Mouse (Mus musculus): ENCODE results near the gene Hsd17b13. TPM values are rescaled to one million over a fixed set of nuclear protein-coding genes. Genes with fewer than 3 reads are reported as not detected.
"Not testable (repeated sequence)": the region's sequence is repeated elsewhere in the genome, so short reads cannot be mapped to it uniquely, and the experiment has no call there.

Hsd17b13 gene
- total RNA-seq, 2 experiments from 2014 or later = not detected

GRCm38 (mm10) chr5:103980705-103981560 is 3.7 kb upstream of the Hsd17b13 start:
- no peak for DNase-seq (ENCODE audit: low spot score in 2 of 2)

DNA sequence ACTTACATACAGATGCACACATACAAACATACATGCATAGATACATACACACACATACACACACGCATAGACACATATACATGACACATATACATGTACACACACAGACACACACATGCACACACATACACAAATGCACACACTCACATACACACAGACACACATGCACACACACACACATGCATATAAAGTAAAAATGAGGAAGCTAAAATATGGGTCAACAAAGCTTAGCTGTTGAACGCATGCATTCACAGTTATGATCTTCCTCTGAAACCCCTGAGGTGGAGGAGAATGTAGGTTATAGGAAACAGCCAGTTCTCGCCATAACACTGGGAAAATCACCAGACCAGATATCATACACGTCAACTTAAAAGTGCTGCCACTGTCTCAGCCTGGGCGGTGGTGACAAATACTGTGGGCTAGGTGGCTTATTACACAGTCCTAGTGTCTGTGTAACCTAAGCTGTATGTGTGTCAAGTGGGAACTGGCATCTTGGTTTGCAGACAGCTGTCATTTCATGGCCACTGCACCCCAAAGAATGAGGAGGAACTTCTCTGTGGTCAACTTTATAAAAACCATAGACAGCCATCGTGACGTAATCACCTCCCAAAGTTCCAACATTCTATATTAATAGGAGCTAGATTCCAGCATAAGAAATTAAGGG is 829 bp upstream of the Hsd17b13 start:
- no peak for DNase-seq (ENCODE audit: low spot score in 2 of 2)

- DNase-seq (ENCODE audit: low spot score in 2 of 2) = no peak
Observed at GRCm38 (mm10) chr5:103975736-103976135, 1.5 kb downstream of the Hsd17b13 start.

- DNase-seq (ENCODE audit: low spot score in 2 of 2) = no peak
Observed at GRCm38 (mm10) chr5:103972801-103973200, 4.4 kb downstream of the Hsd17b13 start.

GRCm38 (mm10) chr5:103972379-103972778 is 4.8 kb downstream of the Hsd17b13 start:
- no peak for DNase-seq (ENCODE audit: low spot score in 2 of 2)

DNA sequence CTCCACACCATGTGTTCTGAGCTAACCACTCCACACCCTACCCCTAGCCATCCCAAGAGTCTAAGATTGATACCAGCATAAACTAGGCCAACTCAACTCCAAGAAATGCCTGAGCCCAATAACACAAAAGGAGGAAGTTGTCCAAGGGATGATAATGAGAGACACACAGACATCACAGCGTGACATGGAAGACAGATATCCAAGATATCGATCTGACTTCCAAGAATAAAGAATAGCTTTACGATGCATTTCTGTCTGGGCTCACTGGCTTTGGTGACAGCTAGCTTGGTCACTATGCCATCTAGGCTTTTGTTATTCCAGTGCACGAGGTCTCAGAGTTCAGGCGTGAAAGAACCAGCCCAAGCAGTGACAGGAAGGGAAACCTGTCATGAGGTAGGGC is 6.2 kb downstream of the Hsd17b13 start:
- DNase-seq (ENCODE audit: low spot score in 2 of 2) = no peak

GRCm38 (mm10) chr5:103962935-103963429 is 14.2 kb downstream of the Hsd17b13 start:
- no peak for DNase-seq (ENCODE audit: low spot score in 2 of 2)

DNA sequence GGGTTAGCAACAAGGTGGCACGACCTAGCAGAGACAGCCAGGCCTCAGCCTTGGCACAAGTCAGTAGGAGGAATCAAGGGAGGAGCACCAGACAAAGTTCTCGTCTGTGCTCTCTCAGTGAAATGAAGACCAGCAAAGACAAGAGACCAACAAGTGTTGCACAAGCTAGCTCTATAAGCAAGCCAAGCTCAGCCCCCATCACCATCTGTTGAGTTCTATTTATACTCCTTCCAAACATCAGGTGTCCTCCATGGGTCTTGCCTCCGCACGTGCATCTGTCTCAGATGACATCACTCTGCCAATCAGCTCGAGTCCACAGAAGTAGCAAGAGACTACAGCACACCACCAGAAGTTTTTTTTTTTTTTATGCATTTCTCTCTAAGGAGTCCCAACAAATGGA is 22.6 kb downstream of the Hsd17b13 start:
- peak; percentile 30 to 53 for DNase-seq (ENCODE audit: low spot score in 2 of 2)

DNA sequence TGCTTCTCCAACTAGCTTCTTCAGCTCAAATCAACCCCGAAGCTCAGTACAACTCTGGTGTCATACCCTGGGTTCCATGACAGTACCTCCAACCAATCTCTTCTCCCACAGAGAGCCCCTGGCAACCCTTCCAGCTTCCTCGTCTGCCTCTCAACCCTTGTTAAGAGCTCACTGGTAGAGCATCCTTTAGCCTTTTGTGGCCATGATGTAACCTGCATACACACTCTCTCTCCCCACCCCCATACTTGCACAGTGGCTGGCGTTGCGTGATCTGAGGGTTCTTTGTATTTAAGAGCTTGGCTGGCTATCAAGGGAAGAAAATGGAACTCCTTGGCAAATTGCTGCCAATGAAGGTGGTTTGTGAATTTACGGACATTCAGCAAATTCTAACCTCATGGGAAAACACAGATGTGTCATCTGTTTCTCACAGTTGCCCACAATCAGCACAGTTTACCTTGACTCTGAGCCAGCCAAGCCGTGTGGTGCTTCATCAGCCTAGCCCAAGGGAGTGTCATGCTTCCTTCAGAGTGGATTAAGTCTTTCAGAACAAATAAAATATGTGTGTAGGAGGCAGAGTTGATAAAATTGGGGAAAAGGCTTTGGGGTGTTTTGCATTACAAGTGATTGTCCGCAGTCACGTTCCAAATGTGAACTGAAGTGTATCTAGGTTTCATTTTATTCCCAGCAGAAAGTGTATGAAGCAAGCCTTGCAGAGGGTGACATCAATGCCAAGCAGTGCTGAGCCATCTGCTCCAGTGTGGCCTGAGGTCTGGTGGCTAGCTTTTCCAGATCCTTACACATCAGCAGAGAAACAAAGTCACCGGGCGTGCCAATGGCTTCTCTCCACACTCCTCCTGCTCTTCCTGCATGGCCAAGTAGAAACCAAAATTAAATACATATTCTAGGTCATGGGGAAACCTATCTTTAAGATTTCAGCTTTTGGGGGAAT is 23.8 kb downstream of the Hsd17b13 start:
- DNase-seq (ENCODE audit: low spot score in 2 of 2) = no peak

DNA sequence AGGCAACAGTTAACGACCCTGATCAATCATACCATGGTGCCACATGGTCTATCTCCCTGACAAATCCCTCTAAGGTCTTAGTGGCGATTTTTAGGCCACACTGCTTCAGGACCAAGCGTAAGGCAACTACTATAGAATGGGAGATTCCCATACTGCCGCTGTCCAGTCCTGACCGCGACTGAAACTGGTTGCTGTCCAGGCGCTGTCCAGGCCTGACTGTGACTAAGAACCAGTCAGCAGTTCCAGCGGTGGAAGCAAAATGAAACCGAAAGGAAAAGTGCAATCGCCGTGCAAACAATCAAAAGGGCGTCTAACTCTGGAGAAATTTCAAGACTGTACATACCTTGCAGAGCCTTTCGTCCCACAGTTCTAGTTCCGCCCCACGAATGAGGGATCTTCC is 27.1 kb downstream of the Hsd17b13 start:
- DNase-seq (ENCODE audit: low spot score in 2 of 2) = not testable (repeated sequence)

GRCm38 (mm10) chr5:103943183-103943582 is 34.0 kb downstream of the Hsd17b13 start:
- no peak for DNase-seq (ENCODE audit: low spot score in 2 of 2)

GRCm38 (mm10) chr5:103939856-103940255 is 37.4 kb downstream of the Hsd17b13 start:
- no peak for DNase-seq (ENCODE audit: low spot score in 2 of 2)

DNA sequence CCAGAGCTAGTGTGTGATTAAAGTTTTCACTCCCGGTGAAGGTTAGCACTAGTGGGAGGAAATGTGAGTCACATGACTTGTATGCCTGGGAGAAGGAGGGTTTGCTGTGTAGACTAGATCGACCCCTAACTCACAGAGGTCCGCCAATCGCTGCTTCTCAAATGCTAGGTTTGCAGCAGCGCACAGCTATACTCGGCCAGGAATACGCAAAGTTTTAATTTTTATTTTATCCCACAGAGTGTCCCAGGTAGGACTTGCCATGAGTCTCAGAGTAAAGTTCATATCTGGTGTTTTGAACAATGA is 37.9 kb downstream of the Hsd17b13 start:
- DNase-seq (ENCODE audit: low spot score in 2 of 2) = no peak

GRCm38 (mm10) chr5:103938547-103939349 is 38.5 kb downstream of the Hsd17b13 start:
- no peak for DNase-seq (ENCODE audit: low spot score in 2 of 2)

DNA sequence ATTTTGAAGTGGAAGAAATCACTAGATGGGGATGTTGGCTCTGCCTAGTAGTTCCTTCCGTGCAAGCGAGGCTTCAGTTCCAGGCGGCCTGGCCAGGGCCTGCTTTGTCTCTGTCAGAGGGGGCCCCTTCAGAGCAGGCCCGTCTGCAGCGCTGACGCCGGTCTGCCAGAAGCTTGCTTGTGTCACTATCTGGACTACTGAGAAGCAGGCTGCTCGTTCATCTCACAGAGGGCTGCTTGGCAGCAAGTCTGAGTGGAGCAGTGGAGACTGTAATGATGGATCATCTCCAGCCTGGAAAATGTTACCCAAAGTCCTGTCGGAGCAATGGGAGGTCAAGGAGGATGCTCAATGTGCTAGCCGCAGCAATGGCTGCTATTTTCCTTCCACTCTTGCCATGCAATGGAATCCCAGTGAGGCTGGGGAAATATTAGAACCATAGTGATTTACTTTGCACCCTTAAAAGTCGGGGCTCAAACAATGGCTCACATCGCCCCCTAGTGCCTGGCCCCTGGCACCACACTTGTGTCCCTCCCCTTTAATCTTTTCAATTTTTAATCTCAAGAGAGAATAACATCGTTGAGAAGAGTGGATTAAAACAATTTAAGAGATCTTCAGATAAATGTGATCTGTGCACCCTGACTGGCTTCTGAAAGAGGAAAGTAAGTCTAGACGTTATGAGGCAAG is 40.2 kb downstream of the Hsd17b13 start:
- DNase-seq (ENCODE audit: low spot score in 2 of 2) = no peak

DNA sequence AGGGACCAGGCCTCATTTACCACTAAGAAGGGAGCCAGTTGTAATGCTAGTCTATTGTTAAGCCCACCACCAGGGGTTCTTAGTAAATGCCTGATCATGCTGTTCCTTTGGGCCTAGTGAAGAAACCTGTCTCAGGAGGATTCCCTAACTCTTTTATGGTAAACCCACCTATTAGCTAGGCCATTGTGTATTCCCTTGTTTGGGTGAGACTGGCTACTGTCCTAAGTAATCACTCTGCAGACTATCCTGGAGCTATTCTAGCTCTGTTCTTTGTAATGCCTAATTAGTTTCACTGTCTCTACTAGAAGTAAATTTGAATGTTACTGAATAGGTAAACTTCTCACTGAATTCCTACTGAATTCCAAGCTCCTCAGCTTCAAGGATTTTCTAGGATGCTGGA is 45.3 kb downstream of the Hsd17b13 start:
- DNase-seq (ENCODE audit: low spot score in 2 of 2) = not testable (repeated sequence)

- DNase-seq (ENCODE audit: low spot score in 2 of 2) = no peak
Observed at GRCm38 (mm10) chr5:103930511-103930910, 46.7 kb downstream of the Hsd17b13 start.

- no peak for DNase-seq (ENCODE audit: low spot score in 2 of 2)
Observed at GRCm38 (mm10) chr5:103928196-103928550, 49.0 kb downstream of the Hsd17b13 start.

GRCm38 (mm10) chr5:103927429-103928195 is 49.6 kb downstream of the Hsd17b13 start:
- peak; percentile 80 to 95 for DNase-seq (ENCODE audit: low spot score in 2 of 2)
